Mouse (Mus musculus) neural tube, embryonic 11.5 days (tissue): Measurements from ENCODE around the gene Fam219b. TPM values are rescaled to one million over a fixed set of nuclear protein-coding genes. Genes with fewer than 3 reads are reported as not detected.

ENCODE experiments used
- ATAC-seq: fragments of 200-750 bp; cut with Nextera tagmentation; 2 replicates; pipeline ENCODE4 v1.8.0; 2017; ENCODE audit warnings: moderate number of reproducible peaks, mild to moderate bottlenecking, moderate TSS enrichment, moderate library complexity; ENCODE audit not compliant: insufficient read depth, low FRiP score, low TSS enrichment
- DNase-seq: peaks from one replicate; pipeline ENCODE4 v3.0.0-alpha.2; 2015; ENCODE audit warnings: low spot score
- H3K27ac ChIP-seq: fragments of 300-500 bp; sonication (generic); 2 replicates; pipeline ENCODE4 v1.5.1; 2014; ENCODE audit warnings: low read depth, mild to moderate bottlenecking, low read length
- H3K27me3 ChIP-seq: fragments of 300-500 bp; sonication (generic); 2 replicates; pipeline ENCODE4 v1.6.1; 2014; ENCODE audit warnings: mild to moderate bottlenecking, low read length, mixed read lengths; ENCODE audit not compliant: control insufficient read depth, insufficient read depth
- H3K36me3 ChIP-seq: fragments of 300-500 bp; sonication (generic); 2 replicates; pipeline ENCODE4 v1.6.1; 2014; ENCODE audit warnings: mild to moderate bottlenecking, low read length, moderate library complexity, mixed read lengths; ENCODE audit not compliant: control insufficient read depth, insufficient read depth
- H3K4me1 ChIP-seq: fragments of 300-500 bp; sonication (generic); 2 replicates; pipeline ENCODE4 v1.6.1; 2014; ENCODE audit warnings: low read length, mixed read lengths; ENCODE audit not compliant: control insufficient read depth, insufficient read depth
- H3K4me2 ChIP-seq: fragments of 300-500 bp; sonication (generic); 2 replicates; pipeline ENCODE4 v1.6.1; 2014; ENCODE audit warnings: low read depth, mild to moderate bottlenecking, moderate library complexity
- H3K4me3 ChIP-seq: fragments of 300-500 bp; sonication (generic); 2 replicates; pipeline ENCODE4 v1.5.1; 2014; ENCODE audit warnings: low read depth, low read length
- H3K9ac ChIP-seq: fragments of 300-500 bp; sonication (generic); 2 replicates; pipeline ENCODE4 v1.6.1; 2014; ENCODE audit warnings: mild to moderate bottlenecking, low read length
- H3K9me3 ChIP-seq: fragments of 300-500 bp; sonication (generic); 2 replicates; pipeline ENCODE4 v1.6.1; 2016; ENCODE audit warnings: low read length; ENCODE audit not compliant: control insufficient read depth
- WGBS: fragments of 180-500 bp; shearing (Covaris S2); extraction: QIAGEN DNeasy Blood & Tissue Kit; methylation state at CpG from one replicate; pipeline ENCODE4 v1.1.7; 2014; 5-methylcytosine and 5-hydroxymethylcytosine counted together
- polyA plus RNA-seq: library from polyadenylated mRNA; unstranded; fragments of >200 nt; fragmentation: Nextera tagmentation; extraction: Ambion mirVana; gene quantifications from 2 replicates; pipeline ENCODE4 v1.2.1, GENCODE M21; 2014

Gene Fam219b
- polyA plus RNA-seq, 1 experiment from 2014 or later, result 15.9 TPM

- no peak overlapping the region for H3K9ac ChIP-seq
- H3K4me1 ChIP-seq, result peaks cover 9% of the 10 kb centered on the region
- no peak overlapping the region for H3K4me2 ChIP-seq
- DNase-seq, result no peak
- no peaks in the 10 kb centered on the region for H3K9me3 ChIP-seq
- H3K36me3 ChIP-seq, result peaks cover 3% of the 10 kb centered on the region; the same call in 1 of the 2 replicates
- H3K27ac ChIP-seq, result no peak overlapping the region
- no peak overlapping the region for H3K4me3 ChIP-seq
- ATAC-seq, result no peak
- no peaks in the 10 kb centered on the region for H3K27me3 ChIP-seq
- 90% methylated on average over 5 of the region's 5 CpGs for WGBS
Observed at GRCm38 (mm10) chr9:57536362-57536761, 966 bp upstream of the Fam219b start.

- Histone ChIP-seq H3K36me3 (peaks cover under 1% of the 10 kb centered on the region; the same call in 1 of the 2 replicates), H3K4me3 (peak overlapping the region; percentile 81), H3K4me2 (peak overlapping the region; percentile 86), H3K27ac (peak overlapping the region; percentile 63), H3K4me1 (peaks cover 9% of the 10 kb centered on the region), H3K27me3 (no peaks in the 10 kb centered on the region), H3K9ac (peak overlapping the region; percentile 83), H3K9me3 (no peaks in the 10 kb centered on the region)
- no peak for DNase-seq
- peak; percentile 76 for ATAC-seq
- whole genome bisulfite sequencing, result 0% methylated on average over 24 of the region's 24 CpGs
Observed at GRCm38 (mm10) chr9:57537728-57538181, 427 bp downstream of the Fam219b start.

- WGBS, result 92% methylated on average over 2 of the region's 2 CpGs
- Histone ChIP-seq H3K9me3 (no peaks in the 10 kb centered on the region), H3K27me3 (no peaks in the 10 kb centered on the region), H3K4me1 (peaks cover 9% of the 10 kb centered on the region), H3K4me2 (no peak overlapping the region), H3K9ac (no peak overlapping the region), H3K27ac (no peak overlapping the region), H3K36me3 (0 out of 2 replicates have a peak, but pooled peaks cover 3% of the 10 kb centered on the region), H3K4me3 (no peak overlapping the region)
- ATAC-seq (no peak), DNase-seq (no peak)
Observed at GRCm38 (mm10) chr9:57539550-57539949, 2.2 kb downstream of the Fam219b start.

GRCm38 (mm10) chr9:57541312-57541711 is 4.0 kb downstream of the Fam219b start:
- DNase-seq (peak; percentile 46), ATAC-seq (no peak)
- Histone ChIP-seq H3K27ac (no peak overlapping the region), H3K9ac (no peak overlapping the region), H3K9me3 (no peaks in the 10 kb centered on the region), H3K4me1 (peaks cover 9% of the 10 kb centered on the region), H3K4me2 (no peak overlapping the region), H3K4me3 (no peak overlapping the region), H3K36me3 (0 out of 2 replicates have a peak, but pooled peaks cover 3% of the 10 kb centered on the region), H3K27me3 (no peaks in the 10 kb centered on the region)
- WGBS, result 26% methylated on average over 1 of the region's 1 CpGs

- Histone ChIP-seq H3K4me1 (no peaks in the 10 kb centered on the region; the same call in 1 of the 2 replicates), H3K9me3 (no peaks in the 10 kb centered on the region), H3K27me3 (no peaks in the 10 kb centered on the region), H3K4me3 (no peak overlapping the region), H3K27ac (no peak overlapping the region), H3K9ac (no peak overlapping the region), H3K4me2 (no peak overlapping the region), H3K36me3 (peaks cover 9% of the 10 kb centered on the region; the same call in 1 of the 2 replicates)
- DNase-seq, result no peak
- no peak for ATAC-seq
- 80% methylated on average over 3 of the region's 3 CpGs for WGBS
Observed at GRCm38 (mm10) chr9:57543951-57544350, 6.6 kb downstream of the Fam219b start.

GRCm38 (mm10) chr9:57547287-57547686 is 10.0 kb downstream of the Fam219b start:
- no peak for ATAC-seq
- WGBS, result 85% methylated on average over 5 of the region's 5 CpGs

GRCm38 (mm10) chr9:57547869-57548268 is 10.5 kb downstream of the Fam219b start:
- DNase-seq (no peak), ATAC-seq (no peak)
- 89% methylated on average over 11 of the region's 11 CpGs for WGBS
- Histone ChIP-seq H3K9me3 (no peaks in the 10 kb centered on the region), H3K36me3 (peaks cover 12% of the 10 kb centered on the region), H3K4me2 (no peak overlapping the region), H3K4me3 (no peak overlapping the region), H3K9ac (no peak overlapping the region), H3K27ac (no peak overlapping the region), H3K4me1 (0 out of 2 replicates have a peak, but pooled peaks cover 5% of the 10 kb centered on the region), H3K27me3 (no peaks in the 10 kb centered on the region)

More at GRCm38 (mm10) chr9:57547287-57547686, 10.0 kb downstream of the Fam219b start:
- no peak overlapping the region for H3K4me3 ChIP-seq
- DNase-seq, result no peak
- H3K9ac ChIP-seq, result no peak overlapping the region
- H3K4me1 ChIP-seq, result 0 out of 2 replicates have a peak, but pooled peaks cover 5% of the 10 kb centered on the region
- no peaks in the 10 kb centered on the region for H3K27me3 ChIP-seq
- H3K4me2 ChIP-seq, result no peak overlapping the region
- no peaks in the 10 kb centered on the region for H3K9me3 ChIP-seq
- H3K36me3 ChIP-seq, result peaks cover 12% of the 10 kb centered on the region
- H3K27ac ChIP-seq, result no peak overlapping the region

- H3K27ac ChIP-seq, result no peak overlapping the region
- H3K36me3 ChIP-seq, result peaks cover 9% of the 10 kb centered on the region
- H3K9me3 ChIP-seq, result no peaks in the 10 kb centered on the region
- H3K9ac ChIP-seq, result no peak overlapping the region
- no peaks in the 10 kb centered on the region for H3K27me3 ChIP-seq
- H3K4me3 ChIP-seq, result no peak overlapping the region
- H3K4me1 ChIP-seq, result 0 out of 2 replicates have a peak, but pooled peaks cover 5% of the 10 kb centered on the region
- DNase-seq (no peak), ATAC-seq (no peak)
- WGBS, result 97% methylated on average over 4 of the region's 4 CpGs
- no peak overlapping the region for H3K4me2 ChIP-seq
Observed at GRCm38 (mm10) chr9:57549186-57549585, 11.9 kb downstream of the Fam219b start.

- 85% methylated on average over 11 of the region's 11 CpGs for WGBS
- Histone ChIP-seq H3K9ac (no peak overlapping the region), H3K9me3 (no peaks in the 10 kb centered on the region), H3K27me3 (no peaks in the 10 kb centered on the region), H3K4me1 (0 out of 2 replicates have a peak, but pooled peaks cover 5% of the 10 kb centered on the region), H3K4me3 (no peak overlapping the region), H3K4me2 (no peak overlapping the region), H3K36me3 (peaks cover 9% of the 10 kb centered on the region), H3K27ac (no peak overlapping the region)
- DNase-seq, result no peak
- no peak for ATAC-seq
Observed at GRCm38 (mm10) chr9:57550126-57550862, 13.0 kb downstream of the Fam219b start.
